Mouse (Mus musculus) spleen, postnatal 10 days (tissue): ENCODE data around the gene Ms4a2.
A peak's percentile ranks its signal among the peaks of the same experiment; 100 is the strongest.

Experiments used
- DNase-seq, 2 experiments: peaks; one replicate each; pipeline ENCODE4 v3.0.0; 2021 to 2022; ENCODE audit warnings: low spot score in 2 of 2

Gene Ms4a2

DNA sequence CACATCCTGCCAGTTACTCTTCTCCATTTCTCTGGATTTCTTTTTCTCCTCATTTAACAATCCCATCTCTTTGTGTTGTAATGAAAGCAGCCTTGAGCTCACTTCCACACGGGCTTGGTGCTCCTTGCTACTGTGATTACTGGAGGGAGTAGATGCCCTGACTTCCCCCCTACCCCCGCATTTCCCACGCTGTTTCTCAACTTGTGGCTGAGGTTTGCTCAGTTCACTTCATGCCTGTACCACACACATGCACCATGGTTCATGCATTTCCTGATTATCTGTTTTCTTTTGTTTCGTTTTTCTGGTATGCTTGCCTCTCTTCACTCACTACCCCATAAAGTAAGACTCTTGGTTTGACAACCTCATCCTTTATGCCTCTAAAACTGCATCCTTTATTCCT lies 34.3 kb downstream of the Ms4a2 start:
- peak in 1 of 2 experiments; percentile 31 for DNase-seq

GRCm38 (mm10) chr19:11574965-11575364 lies 48.6 kb downstream of the Ms4a2 start:
- DNase-seq = no peak
